Mouse (Mus musculus): ENCODE data around the gene Iqsec1.

GRCm38 (mm10) chr6:90836749-90837148, 151.7 kb downstream of the Iqsec1 start:
- no peak for TF ChIP-seq POLR2A (IDR thresholded peaks at IDR 0.05; ENCODE audit: control insufficient read depth, extremely low read depth, insufficient read depth, low read length, poor library complexity)
- TF ChIP-seq CTCF (IDR thresholded peaks at IDR 0.05; ENCODE audit: borderline replicate concordance, control insufficient read depth, extremely low read depth, insufficient read depth, low read length, poor library complexity): no peak
